Mouse (Mus musculus): ENCODE data around the gene Ssr2.

GRCm38 (mm10) chr3:88544955-88545591 lies 30.6 kb upstream of the Ssr2 start:
- TF ChIP-seq CTCF (IDR thresholded peaks at IDR 0.05) (no peak), EP300 (IDR thresholded peaks at IDR 0.05; ENCODE audit: insufficient read depth, low read depth, low read length) (no peak), POLR2A (IDR thresholded peaks at IDR 0.05; ENCODE audit: insufficient read depth, low read depth, low read length) (no peak)

All from heart, adult 2 months (tissue).